Mouse (Mus musculus) E14TG2a.4 (cell line): Measurements from ENCODE around the gene Hsf4.

Experiments used
- CTCF ChIP-seq: conservative IDR thresholded peaks from 2 replicates; pipeline ENCODE4 v1.5.1; 2014; ENCODE audit warnings: low read length
- POU5F1 ChIP-seq: IDR thresholded peaks from 2 replicates; pipeline ENCODE4 v1.6.1; 2014; ENCODE audit warnings: low read length, borderline replicate concordance

- TF ChIP-seq CTCF (no peak), POU5F1 (no peak)
Observed at GRCm38 (mm10) chr8:105225272-105225593, 44.4 kb upstream of the Hsf4 start.
